Mouse (Mus musculus) hindbrain, embryonic 12.5 days (tissue): ENCODE measurements around the gene Stk11. TPM values are rescaled to one million over a fixed set of nuclear protein-coding genes. Genes with fewer than 3 reads are reported as not detected.

Experiments
- ATAC-seq: fragments of 200-750 bp; cut with Nextera tagmentation; 2 replicates; pipeline ENCODE4 v1.8.0; 2017; ENCODE audit warnings: moderate TSS enrichment; ENCODE audit not compliant: low FRiP score
- H3K27ac ChIP-seq: fragments of 300-500 bp; sonication (generic); 2 replicates; pipeline ENCODE4 v1.5.1; 2016; ENCODE audit warnings: mild to moderate bottlenecking
- H3K27me3 ChIP-seq: fragments of 300-500 bp; sonication (generic); 2 replicates; pipeline ENCODE4 v1.6.1; 2016; ENCODE audit warnings: mild to moderate bottlenecking
- H3K36me3 ChIP-seq: fragments of 300-500 bp; sonication (generic); 2 replicates; pipeline ENCODE4 v1.6.1; 2016; ENCODE audit warnings: mild to moderate bottlenecking
- H3K4me1 ChIP-seq: fragments of 300-500 bp; sonication (generic); 2 replicates; pipeline ENCODE4 v1.6.1; 2016
- H3K4me2 ChIP-seq: fragments of 300-500 bp; sonication (generic); replicated peaks from 2 replicates; pipeline ENCODE4 v1.6.1; 2016; ENCODE audit warnings: mild to moderate bottlenecking
- H3K4me3 ChIP-seq: fragments of 300-500 bp; sonication (generic); 2 replicates; pipeline ENCODE4 v1.5.1; 2016; ENCODE audit warnings: mild to moderate bottlenecking
- H3K9ac ChIP-seq: fragments of 300-500 bp; sonication (generic); 2 replicates; pipeline ENCODE4 v1.6.1; 2016; ENCODE audit warnings: mild to moderate bottlenecking, moderate library complexity
- H3K9me3 ChIP-seq: fragments of 300-500 bp; sonication (generic); replicated peaks from 2 replicates; pipeline ENCODE4 v1.6.1; 2016; ENCODE audit warnings: mild to moderate bottlenecking
- WGBS: fragments of 180-500 bp; shearing (Covaris S2); methylation state at CpG from one replicate; pipeline ENCODE4 v1.1.7; 2016; 5-methylcytosine and 5-hydroxymethylcytosine counted together
- polyA plus RNA-seq: library from polyadenylated mRNA; unstranded; fragments of >200 nt; fragmentation: Nextera tagmentation; extraction: Ambion mirVana; gene quantifications from 2 replicates; pipeline ENCODE4 v1.2.1, GENCODE M21; 2016

Stk11 gene
- polyA plus RNA-seq: 13.1 and 16.1 TPM in 2 replicates

- H3K9me3 ChIP-seq: no peaks in the 10 kb centered on the region
- WGBS: under 1% methylated on average over 70 of the region's 70 CpGs
These were observed at the start of gene Stk11 for GRCm38 (mm10) chr10:80115290-80115943. Gene Stk11, plus strand, starts transcription at chr10:80115803.

GRCm38 (mm10) chr10:80069251-80069650 lies 46.4 kb upstream of the Stk11 start:
- no peak overlapping the region for H3K4me3 ChIP-seq
- H3K36me3 ChIP-seq: peaks cover 16% of the 10 kb centered on the region
- no peak for ATAC-seq
- H3K9me3 ChIP-seq: no peaks in the 10 kb centered on the region
- no peak overlapping the region for H3K27ac ChIP-seq
- H3K27me3 ChIP-seq: no peaks in the 10 kb centered on the region
- no peak overlapping the region for H3K4me2 ChIP-seq
- peaks cover 2% of the 10 kb centered on the region for H3K4me1 ChIP-seq
- H3K9ac ChIP-seq: no peak overlapping the region
- WGBS: 94% methylated on average over 6 of the region's 7 CpGs

More at GRCm38 (mm10) chr10:80115290-80115943, at the start of gene Stk11:
- Histone ChIP-seq H3K36me3 (peaks cover 23% of the 10 kb centered on the region), H3K4me1 (peaks cover 38% of the 10 kb centered on the region), H3K9ac (peak within 1 kb of the TSS; percentile 91), H3K4me2 (peak within 1 kb of the TSS; percentile 99), H3K27me3 (no peaks in the 10 kb centered on the region), H3K27ac (peak within 1 kb of the TSS; percentile 81), H3K4me3 (peak within 1 kb of the TSS; percentile 94)
- peak; percentile 97 for ATAC-seq

- Histone ChIP-seq H3K27ac (no peak overlapping the region), H3K4me2 (no peak overlapping the region), H3K4me1 (peaks cover 5% of the 10 kb centered on the region), H3K36me3 (peaks cover 14% of the 10 kb centered on the region; the same call in 1 of the 2 replicates), H3K9me3 (no peaks in the 10 kb centered on the region), H3K4me3 (no peak overlapping the region), H3K27me3 (no peaks in the 10 kb centered on the region), H3K9ac (no peak overlapping the region)
- WGBS: 96% methylated on average over 3 of the region's 4 CpGs
- ATAC-seq: no peak
These were observed 45.6 kb upstream of the Stk11 start for GRCm38 (mm10) chr10:80069948-80070450.

- Histone ChIP-seq H3K4me2 (no peak overlapping the region), H3K27ac (peak overlapping the region; percentile 66; the same call in 1 of the 2 replicates), H3K4me3 (no peak overlapping the region), H3K9ac (0 out of 2 replicates have a peak overlapping the region, but pooled peaks have one; percentile 1), H3K9me3 (no peaks in the 10 kb centered on the region), H3K4me1 (peaks cover 14% of the 10 kb centered on the region), H3K36me3 (peaks cover 14% of the 10 kb centered on the region; the same call in 1 of the 2 replicates), H3K27me3 (no peaks in the 10 kb centered on the region)
- peak; percentile 38; the same call in 1 of the 2 replicates for ATAC-seq
- 64% methylated on average over 9 of the region's 9 CpGs for WGBS
These were observed 44.6 kb upstream of the Stk11 start for GRCm38 (mm10) chr10:80070837-80071515.

GRCm38 (mm10) chr10:80071516-80071900 lies 44.1 kb upstream of the Stk11 start:
- H3K27me3 ChIP-seq: no peaks in the 10 kb centered on the region
- peaks cover 10% of the 10 kb centered on the region; the same call in 1 of the 2 replicates for H3K36me3 ChIP-seq
- H3K4me2 ChIP-seq: no peak overlapping the region
- no peaks in the 10 kb centered on the region for H3K9me3 ChIP-seq
- H3K27ac ChIP-seq: peak overlapping the region; percentile 9; the same call in 1 of the 2 replicates
- peaks cover 16% of the 10 kb centered on the region for H3K4me1 ChIP-seq
- 81% methylated on average over 3 of the region's 3 CpGs for WGBS
- ATAC-seq: no peak
- H3K4me3 ChIP-seq: no peak overlapping the region
- 0 out of 2 replicates have a peak overlapping the region, but pooled peaks have one; percentile 1 for H3K9ac ChIP-seq

GRCm38 (mm10) chr10:80072623-80073489 lies 42.7 kb upstream of the Stk11 start:
- Histone ChIP-seq H3K27ac (no peak overlapping the region), H3K9me3 (no peaks in the 10 kb centered on the region), H3K4me1 (peaks cover 16% of the 10 kb centered on the region), H3K36me3 (0 out of 2 replicates have a peak, but pooled peaks cover 10% of the 10 kb centered on the region), H3K4me3 (no peak overlapping the region), H3K9ac (no peak overlapping the region), H3K27me3 (no peaks in the 10 kb centered on the region), H3K4me2 (no peak overlapping the region)
- 81% methylated on average over 20 of the region's 20 CpGs for WGBS
- no peak for ATAC-seq

GRCm38 (mm10) chr10:80074813-80075601 lies 40.6 kb upstream of the Stk11 start:
- 17% methylated on average over 28 of the region's 28 CpGs for WGBS
- no peak for ATAC-seq
- H3K4me1 ChIP-seq: peaks cover 16% of the 10 kb centered on the region
- peak overlapping the region; percentile 28; the same call in 1 of the 2 replicates for H3K4me2 ChIP-seq
- peaks cover 21% of the 10 kb centered on the region for H3K36me3 ChIP-seq
- no peaks in the 10 kb centered on the region for H3K27me3 ChIP-seq
- 0 out of 2 replicates have a peak overlapping the region, but pooled peaks have one; percentile 3 for H3K4me3 ChIP-seq
- no peaks in the 10 kb centered on the region for H3K9me3 ChIP-seq
- no peak overlapping the region for H3K27ac ChIP-seq
- H3K9ac ChIP-seq: 0 out of 2 replicates have a peak overlapping the region, but pooled peaks have one; percentile 14

- Histone ChIP-seq H3K27ac (no peak overlapping the region), H3K36me3 (peaks cover 29% of the 10 kb centered on the region), H3K9me3 (no peaks in the 10 kb centered on the region), H3K4me1 (peaks cover 16% of the 10 kb centered on the region), H3K9ac (no peak overlapping the region), H3K4me2 (no peak overlapping the region), H3K4me3 (no peak overlapping the region), H3K27me3 (no peaks in the 10 kb centered on the region)
- no peak for ATAC-seq
- 28% methylated on average over 1 of the region's 1 CpGs for WGBS
These were observed 39.7 kb upstream of the Stk11 start for GRCm38 (mm10) chr10:80075924-80076323.

GRCm38 (mm10) chr10:80076386-80076785 lies 39.2 kb upstream of the Stk11 start:
- Histone ChIP-seq H3K4me3 (no peak overlapping the region), H3K27ac (no peak overlapping the region), H3K9ac (no peak overlapping the region), H3K9me3 (no peaks in the 10 kb centered on the region), H3K4me1 (peaks cover 15% of the 10 kb centered on the region), H3K27me3 (no peaks in the 10 kb centered on the region), H3K4me2 (no peak overlapping the region), H3K36me3 (peaks cover 34% of the 10 kb centered on the region)
- ATAC-seq: no peak
- WGBS: 93% methylated on average over 4 of the region's 4 CpGs

- no peak overlapping the region for H3K4me2 ChIP-seq
- H3K4me1 ChIP-seq: peaks cover 14% of the 10 kb centered on the region
- H3K27ac ChIP-seq: no peak overlapping the region
- H3K4me3 ChIP-seq: no peak overlapping the region
- no peak overlapping the region for H3K9ac ChIP-seq
- no peaks in the 10 kb centered on the region for H3K27me3 ChIP-seq
- 90% methylated on average over 5 of the region's 5 CpGs for WGBS
- H3K36me3 ChIP-seq: peaks cover 43% of the 10 kb centered on the region
- no peaks in the 10 kb centered on the region for H3K9me3 ChIP-seq
- no peak for ATAC-seq
These were observed 38.3 kb upstream of the Stk11 start for GRCm38 (mm10) chr10:80077312-80077711.

GRCm38 (mm10) chr10:80078366-80078765 lies 37.2 kb upstream of the Stk11 start:
- no peak overlapping the region for H3K27ac ChIP-seq
- H3K9me3 ChIP-seq: no peaks in the 10 kb centered on the region
- ATAC-seq: no peak
- no peaks in the 10 kb centered on the region for H3K27me3 ChIP-seq
- peaks cover 53% of the 10 kb centered on the region for H3K36me3 ChIP-seq
- peaks cover 14% of the 10 kb centered on the region for H3K4me1 ChIP-seq
- no peak overlapping the region for H3K9ac ChIP-seq
- 93% methylated on average over 1 of the region's 1 CpGs for WGBS
- no peak overlapping the region for H3K4me2 ChIP-seq
- H3K4me3 ChIP-seq: no peak overlapping the region
